Mouse (Mus musculus) lung, adult 2 months (tissue): ENCODE measurements at regions not wholly inside any gene's neighbourhood (a gene's known extent, or its start where the extent isn't known, plus 50 kb on each side); places are given as distances from the start of the nearest gene placed in this dataset.

ENCODE experiments used
- DNase-seq: peaks from one replicate; pipeline ENCODE4 v3.0.0; 2022
- H3K4me1 ChIP-seq: fragments of 200-500 bp; 2 replicates; pipeline ENCODE4 v1.6.1; 2011; ENCODE audit warnings: low read length; ENCODE audit not compliant: control insufficient read depth, insufficient read depth
- H3K4me3 ChIP-seq: fragments of 200-500 bp; replicated peaks from 2 replicates; pipeline ENCODE3; 2011; ENCODE audit warnings: low read depth, mild to moderate bottlenecking, control low read depth, low read length; ENCODE audit errors: extremely low read depth
- CTCF ChIP-seq: fragments of 200-500 bp; IDR thresholded peaks from 2 replicates; pipeline ENCODE4 v1.5.1; 2011; ENCODE audit warnings: mild to moderate bottlenecking, low read length, control low read depth; ENCODE audit not compliant: insufficient read depth
- POLR2A ChIP-seq: fragments of 200-500 bp; IDR thresholded peaks from 2 replicates; pipeline ENCODE4 v1.6.1; 2011; ENCODE audit warnings: low read depth, mild to moderate bottlenecking, control low read depth, low read length, borderline replicate concordance; ENCODE audit errors: extremely low read depth
- WGBS: fragments of 180-500 bp; shearing (Covaris S2); methylation state at CpG from one replicate; pipeline ENCODE4 v1.1.7; 2018; 5-methylcytosine and 5-hydroxymethylcytosine counted together

GRCm38 (mm10) chr4:142390531-142391195, 151.5 kb upstream of the Kazn start:
- no peak for DNase-seq
- Histone ChIP-seq H3K4me1 (no peaks in the 10 kb centered on the region), H3K4me3 (no peak overlapping the region)
- 86% methylated on average over 21 of the region's 21 CpGs for WGBS
- TF ChIP-seq POLR2A = no peak
- TF ChIP-seq CTCF = no peak

- DNase-seq = no peak
- H3K4me1 ChIP-seq = no peaks in the 10 kb centered on the region
- 68% methylated on average over 6 of the region's 6 CpGs for WGBS
- H3K4me3 ChIP-seq = no peak overlapping the region
- TF ChIP-seq POLR2A (no peak), CTCF (no peak)
Observed at GRCm38 (mm10) chr4:142388476-142388875, 149.3 kb upstream of the Kazn start.

- no peak for DNase-seq
- 74% methylated on average over 7 of the region's 7 CpGs for WGBS
- TF ChIP-seq POLR2A (no peak), CTCF (no peak)
- Histone ChIP-seq H3K4me1 (no peaks in the 10 kb centered on the region), H3K4me3 (no peak overlapping the region)
Observed at GRCm38 (mm10) chr4:142381168-142381567, 142.0 kb upstream of the Kazn start.

GRCm38 (mm10) chr4:142378452-142378851, 139.3 kb upstream of the Kazn start:
- TF ChIP-seq CTCF = no peak
- no peak for TF ChIP-seq POLR2A
- H3K4me3 ChIP-seq = no peak overlapping the region
- no peaks in the 10 kb centered on the region for H3K4me1 ChIP-seq
- DNase-seq = no peak
- WGBS = 40% methylated on average over 9 of the region's 9 CpGs

- no peak for DNase-seq
- H3K4me1 ChIP-seq = no peaks in the 10 kb centered on the region
- 51% methylated on average over 3 of the region's 3 CpGs for WGBS
- no peak overlapping the region for H3K4me3 ChIP-seq
- TF ChIP-seq CTCF = no peak
- TF ChIP-seq POLR2A = no peak
Observed at GRCm38 (mm10) chr4:142367774-142368173, 128.6 kb upstream of the Kazn start.

- TF ChIP-seq POLR2A (no peak), CTCF (no peak)
- no peak overlapping the region for H3K4me3 ChIP-seq
- whole genome bisulfite sequencing = 37% methylated on average over 5 of the region's 5 CpGs
- DNase-seq = no peak
- H3K4me1 ChIP-seq = no peaks in the 10 kb centered on the region
Observed at GRCm38 (mm10) chr4:142362071-142362470, 122.9 kb upstream of the Kazn start.

- no peak for DNase-seq
Observed at GRCm38 (mm10) chr4:142358866-142359265, 119.7 kb upstream of the Kazn start.

GRCm38 (mm10) chr4:142355387-142355786, 116.2 kb upstream of the Kazn start:
- H3K4me3 ChIP-seq = no peak overlapping the region
- TF ChIP-seq CTCF (no peak), POLR2A (no peak)
- no peaks in the 10 kb centered on the region for H3K4me1 ChIP-seq
- 79% methylated on average over 8 of the region's 8 CpGs for WGBS
- DNase-seq = no peak

More at GRCm38 (mm10) chr4:142358866-142359265, 119.7 kb upstream of the Kazn start:
- TF ChIP-seq CTCF (no peak), POLR2A (no peak)
- 37% methylated on average over 13 of the region's 13 CpGs for WGBS
- no peaks in the 10 kb centered on the region for H3K4me1 ChIP-seq
- H3K4me3 ChIP-seq = no peak overlapping the region

- 71% methylated on average over 7 of the region's 7 CpGs for WGBS
- Histone ChIP-seq H3K4me1 (no peaks in the 10 kb centered on the region), H3K4me3 (no peak overlapping the region)
- TF ChIP-seq POLR2A (no peak), CTCF (no peak)
- DNase-seq = no peak
Observed at GRCm38 (mm10) chr4:142353526-142353925, 114.3 kb upstream of the Kazn start.

- Histone ChIP-seq H3K4me3 (no peak overlapping the region), H3K4me1 (no peaks in the 10 kb centered on the region)
- no peak for DNase-seq
- 61% methylated on average over 3 of the region's 3 CpGs for WGBS
- no peak for TF ChIP-seq CTCF
- TF ChIP-seq POLR2A = no peak
Observed at GRCm38 (mm10) chr4:142351831-142352230, 112.6 kb upstream of the Kazn start.
